Mouse (Mus musculus): ENCODE measurements around the gene Aars2.
A peak's percentile ranks its signal among the peaks of the same experiment; 100 is the strongest.

Gene Aars2

DNA sequence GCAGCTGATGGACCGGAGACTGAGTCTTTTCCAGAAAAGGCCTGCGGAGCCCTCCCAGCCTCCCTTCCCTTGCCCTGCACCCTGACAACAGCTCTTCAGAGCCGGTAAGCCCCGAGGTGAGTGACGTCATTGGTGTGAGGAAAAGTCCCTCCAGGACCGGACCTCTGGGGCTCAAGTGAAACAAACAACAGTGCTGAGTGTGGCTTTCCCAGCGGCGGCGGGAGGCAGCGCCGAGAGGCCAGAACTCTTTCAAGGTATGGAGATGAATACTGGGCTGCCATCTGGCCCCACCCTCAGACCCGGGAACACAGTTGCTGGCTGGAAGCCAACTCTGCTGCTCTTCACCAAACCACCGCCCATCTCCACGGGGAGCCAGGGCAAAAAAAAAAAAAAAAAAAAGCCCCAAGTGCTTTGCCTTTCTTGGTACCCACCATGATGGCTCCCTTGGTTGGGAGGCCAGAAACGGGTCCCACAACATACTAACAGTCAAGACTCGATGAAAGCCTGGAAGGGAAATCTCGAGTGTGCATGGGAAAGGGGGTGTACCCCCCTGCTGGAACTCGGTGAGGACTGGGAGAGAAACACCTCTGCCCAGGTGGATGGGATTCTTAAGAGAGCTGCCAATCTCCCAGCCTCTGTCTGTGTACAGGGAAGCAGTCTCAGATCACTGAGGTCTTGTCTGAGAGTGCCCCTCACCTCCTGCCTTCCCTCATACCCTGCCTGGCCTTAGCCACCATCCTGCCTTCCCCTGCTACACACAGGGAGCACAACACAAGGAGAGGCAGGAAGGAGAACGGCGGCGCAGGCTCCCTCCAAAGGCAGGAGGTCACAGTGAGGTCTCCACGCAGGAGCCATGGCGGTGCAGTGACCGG, 37.6 kb downstream of the Aars2 start:
- DNase-seq = peak; percentile 58 to 59

DNA sequence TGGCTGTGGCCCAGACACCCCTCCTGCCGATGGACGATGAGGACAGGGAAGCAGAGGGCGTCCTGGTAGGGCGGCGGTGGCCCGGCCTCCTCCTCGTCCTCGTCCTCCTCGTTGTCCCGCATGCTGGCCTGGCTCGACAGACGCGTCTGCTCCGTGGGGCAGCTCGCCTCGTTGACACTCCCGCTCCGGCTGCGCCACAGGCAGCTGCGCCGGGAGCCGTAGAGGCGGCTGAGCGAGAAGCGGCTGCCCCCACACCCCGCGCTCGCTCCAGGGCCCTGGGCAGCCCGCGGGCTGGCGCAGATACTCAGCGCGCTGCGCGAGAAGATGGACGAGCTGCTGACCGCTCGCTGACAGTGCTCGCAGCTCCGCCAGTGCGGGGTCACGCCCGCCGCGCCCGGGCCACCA, 38.2 kb downstream of the Aars2 start:
- DNase-seq = peak; percentile 60 to 62

DNA sequence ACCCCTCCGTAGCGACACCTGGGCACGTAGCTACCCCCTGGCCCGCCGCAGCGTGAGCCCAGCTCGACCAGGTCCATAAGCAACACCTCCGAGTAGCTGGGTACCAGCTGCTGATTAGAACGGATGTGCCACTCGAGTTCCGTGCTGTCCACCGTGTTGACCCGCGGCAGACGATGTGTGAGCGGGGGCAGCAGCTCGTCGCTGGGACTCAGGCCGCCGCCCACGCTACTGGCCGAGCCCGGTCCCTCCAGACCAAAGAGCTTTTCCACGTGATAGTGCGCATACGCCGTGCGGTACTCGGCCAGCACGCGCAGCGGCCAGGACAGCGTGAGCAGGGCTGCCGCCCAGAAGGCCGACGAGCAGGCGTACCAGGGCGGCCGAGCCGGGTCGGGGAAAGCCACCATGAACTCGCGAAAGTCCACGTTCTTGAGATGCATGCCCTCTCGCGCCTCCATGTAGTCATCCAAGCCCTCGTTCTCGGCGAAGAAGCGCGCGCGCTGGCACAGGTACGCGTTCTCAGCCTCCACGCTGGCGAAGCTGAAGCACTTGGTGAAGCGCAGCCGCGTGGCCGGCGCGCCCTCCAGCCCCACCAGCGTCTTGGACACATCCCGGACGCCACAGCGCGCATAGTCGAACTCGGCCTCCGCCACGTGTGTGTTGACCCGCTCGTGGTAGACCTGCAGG, 38.8 kb downstream of the Aars2 start:
- DNase-seq = peak; percentile 48 to 62

DNA sequence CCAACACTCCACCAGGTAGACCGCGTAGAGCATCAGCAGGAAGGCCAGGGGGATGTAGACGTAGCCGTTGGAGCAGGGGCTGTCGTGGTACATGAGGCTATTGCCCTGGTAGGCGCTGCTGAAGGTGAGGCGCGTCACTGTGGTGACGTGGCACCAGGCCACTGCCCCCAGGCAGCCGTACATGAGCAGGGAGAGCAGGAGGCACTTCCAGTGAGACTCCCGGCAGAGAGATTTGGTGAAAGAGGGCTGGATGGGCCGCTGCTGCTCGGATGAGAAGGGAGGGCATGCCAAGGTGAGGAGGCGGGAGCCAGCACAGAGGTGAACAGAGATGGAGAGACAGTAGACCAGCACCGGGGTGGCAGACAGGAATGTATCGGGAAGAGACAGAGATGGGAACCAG, 40.3 kb downstream of the Aars2 start:
- peak; percentile 71 to 72 for DNase-seq

DNA sequence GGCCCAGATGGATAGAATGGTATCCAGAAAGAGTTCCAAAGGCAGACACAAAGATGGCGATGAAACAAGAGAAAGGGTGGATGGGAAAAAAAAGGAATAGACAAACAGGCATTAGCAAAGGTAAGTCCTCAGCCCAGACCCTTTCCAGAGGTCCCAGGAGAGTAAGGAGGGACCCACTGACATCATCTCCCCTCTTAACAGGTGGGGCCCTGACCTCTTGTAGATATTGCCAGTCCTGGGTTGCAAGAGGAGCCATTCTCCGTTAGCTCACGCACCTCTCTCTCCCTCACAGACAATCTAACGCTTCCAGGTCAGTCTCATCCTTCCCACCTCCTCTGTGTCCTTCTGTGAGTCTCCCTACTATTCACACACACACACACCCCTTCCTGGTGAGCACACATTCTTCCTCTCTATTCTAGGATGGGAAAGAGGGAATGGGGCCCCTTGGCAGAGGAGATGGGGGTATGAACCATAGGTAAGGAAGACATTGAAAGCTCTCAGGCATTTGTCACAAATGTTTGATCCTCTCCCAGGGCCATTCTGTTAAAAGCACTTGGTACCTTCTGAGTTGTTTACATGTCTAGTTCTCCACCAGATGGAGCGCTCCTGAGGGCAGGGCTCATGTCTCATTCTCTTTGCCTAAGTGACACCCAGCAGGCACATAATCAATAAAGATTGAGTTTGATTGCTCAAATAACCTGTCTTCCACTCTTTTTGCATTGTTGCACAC, 41.0 kb downstream of the Aars2 start:
- peak; percentile 59 to 67 for DNase-seq

DNA sequence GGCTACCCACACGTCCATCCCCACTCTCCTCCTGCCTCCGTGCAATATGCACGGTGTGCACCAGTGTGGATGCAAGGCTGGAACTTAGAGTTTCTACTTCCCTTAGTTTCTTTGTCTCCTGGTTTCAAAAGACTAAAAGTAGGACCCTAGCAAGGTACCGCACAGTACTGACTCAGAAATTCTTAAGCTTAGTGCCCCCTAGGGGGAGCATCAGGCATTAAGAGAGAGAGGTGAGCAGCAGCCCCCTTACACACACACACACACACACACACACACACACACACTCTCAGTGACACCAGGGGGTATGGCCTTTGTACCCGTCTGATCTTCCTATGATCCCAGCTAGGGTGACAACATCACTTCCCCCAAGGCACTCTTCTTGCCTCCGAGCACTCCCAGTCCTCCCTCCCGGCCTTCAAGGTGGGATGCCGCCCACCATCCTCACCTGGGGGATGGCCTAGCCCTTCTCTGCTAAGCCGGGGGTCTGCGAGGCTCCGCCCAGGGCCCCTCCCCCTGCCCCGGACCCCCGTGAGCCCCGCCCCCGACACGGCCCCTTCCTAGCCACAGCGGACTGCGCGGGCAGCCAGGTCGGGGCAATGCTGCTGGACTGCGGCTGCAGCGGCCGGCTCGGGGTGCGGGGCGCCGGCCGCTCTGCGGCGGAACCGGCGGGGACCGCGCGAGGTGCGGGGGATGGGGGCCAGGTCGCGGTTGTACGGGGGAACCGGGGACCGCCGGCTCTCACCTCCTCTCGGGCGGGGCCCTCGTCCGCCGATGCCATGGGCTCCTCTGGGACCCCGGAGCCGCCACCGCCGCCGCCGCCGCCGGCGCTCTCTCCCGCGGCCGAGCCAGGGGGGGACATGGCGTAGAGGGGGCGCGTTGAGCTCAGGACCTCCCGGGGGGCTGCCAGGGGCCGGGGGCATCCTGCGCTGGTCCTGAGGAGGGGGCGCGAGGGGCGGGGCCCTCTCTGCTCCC, 42.2 kb downstream of the Aars2 start:
- DNase-seq = peak; percentile 76 to 80

DNA sequence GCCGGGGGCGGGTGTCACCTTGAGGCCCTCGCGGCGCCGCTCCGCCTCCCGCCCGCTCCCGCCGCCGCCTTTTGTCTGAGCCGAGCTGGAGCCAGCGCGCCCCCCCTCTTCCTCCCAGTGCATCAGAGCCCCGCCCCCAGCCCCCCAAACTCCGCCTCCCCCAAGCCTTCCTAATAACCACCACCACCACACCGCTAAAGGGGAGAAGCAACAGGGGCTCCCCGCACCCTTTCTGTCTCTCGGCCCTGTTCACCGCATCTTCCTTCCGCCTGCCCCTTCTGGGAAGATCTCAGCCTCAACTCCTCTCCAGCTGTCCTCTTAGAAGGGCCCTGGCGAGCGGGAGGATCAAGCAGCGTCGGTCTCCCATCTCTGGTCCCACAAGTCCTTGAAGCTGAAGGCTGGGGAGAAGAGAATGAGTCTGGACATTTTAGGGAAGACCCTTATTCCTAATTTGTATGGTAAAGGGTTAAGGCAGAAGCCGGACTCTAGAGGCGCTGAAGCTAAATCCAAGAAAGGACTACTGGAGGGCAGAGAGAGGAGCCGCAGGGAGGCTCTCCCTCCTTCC, 43.1 kb downstream of the Aars2 start, which contains the start of gene Tmem151b:
TSS of gene Tmem151b (minus strand) at position 61 of the 565 bp plus-strand sequence.
- peak; percentile 78 to 87 for DNase-seq

DNA sequence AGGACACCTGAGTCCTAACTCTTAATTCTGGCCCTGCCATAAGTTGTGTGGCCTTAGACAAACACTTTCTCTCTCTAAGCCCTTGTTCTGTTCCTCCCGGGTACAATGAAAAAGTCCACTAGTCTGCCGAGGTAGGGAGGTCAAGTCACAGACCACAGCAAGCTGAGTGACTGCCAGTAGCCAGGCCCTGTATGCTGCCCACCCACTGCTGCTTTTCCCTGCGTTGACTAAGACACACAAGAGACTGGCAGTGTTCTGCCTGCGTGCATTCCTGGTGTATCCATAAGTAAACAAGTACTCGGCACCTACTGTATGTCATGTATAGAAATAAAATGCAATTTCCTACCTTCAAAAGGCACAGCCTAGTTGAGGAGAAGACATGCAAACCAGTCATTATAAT, 43.6 kb downstream of the Aars2 start:
- peak in 1 of 2 experiments; percentile 36 for DNase-seq

DNA sequence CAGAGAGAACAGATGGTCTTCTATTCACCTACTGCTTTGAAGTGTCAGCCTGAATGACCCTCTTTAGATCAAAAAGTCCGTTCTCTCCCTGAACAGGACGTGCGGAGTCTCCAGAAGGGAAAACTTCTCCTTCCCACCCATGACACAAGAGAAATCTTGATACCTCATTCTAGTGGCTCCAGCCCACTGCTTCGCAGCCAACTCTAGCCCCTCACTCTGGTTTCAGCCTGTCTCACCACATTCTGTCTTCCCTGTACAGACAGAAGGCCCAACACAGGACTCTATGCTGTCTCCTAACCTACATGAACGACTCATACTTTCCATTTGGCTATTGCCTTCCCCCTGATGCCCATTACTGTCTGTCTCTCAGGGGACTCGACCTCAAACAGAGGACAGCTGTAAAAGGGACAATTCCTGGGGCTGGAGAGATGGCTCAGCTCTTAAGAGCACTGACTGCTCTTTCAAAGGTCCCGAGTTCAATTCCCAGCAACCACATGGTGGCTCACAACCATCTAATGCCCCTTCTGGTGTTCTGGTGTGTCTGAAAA, 44.7 kb downstream of the Aars2 start:
- no peak for DNase-seq

DNA sequence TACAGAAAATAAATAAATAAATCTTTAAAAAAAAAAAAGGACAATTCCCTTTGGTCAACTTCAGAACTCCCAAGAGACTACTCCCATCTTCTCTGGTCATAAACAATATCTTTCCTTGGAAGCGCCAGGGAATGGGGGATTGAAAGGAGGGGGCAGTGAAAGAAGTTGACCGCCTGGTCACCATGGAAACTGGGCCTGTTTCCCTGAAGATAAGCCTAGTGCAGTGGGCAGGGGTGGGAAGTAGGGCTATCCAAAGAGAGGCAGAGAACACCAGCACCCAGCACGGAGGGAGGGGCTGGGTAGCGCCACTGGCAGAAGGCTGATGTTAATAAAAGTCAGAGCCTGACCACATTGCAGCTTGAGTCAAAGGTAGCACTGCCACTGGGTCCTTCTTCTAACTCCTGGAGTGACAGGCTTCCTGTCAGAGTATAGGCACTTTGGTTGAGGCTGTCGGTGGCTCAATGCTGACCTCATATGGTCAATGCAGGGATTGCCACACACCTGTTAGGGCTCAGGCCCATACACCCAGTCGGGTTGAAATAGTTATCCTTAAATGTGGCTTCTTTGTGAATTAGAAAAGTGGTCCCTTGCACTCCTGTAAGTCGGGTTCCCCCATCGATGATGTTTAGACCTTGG, 45.3 kb downstream of the Aars2 start:
- DNase-seq = peak; percentile 90 to 96

DNA sequence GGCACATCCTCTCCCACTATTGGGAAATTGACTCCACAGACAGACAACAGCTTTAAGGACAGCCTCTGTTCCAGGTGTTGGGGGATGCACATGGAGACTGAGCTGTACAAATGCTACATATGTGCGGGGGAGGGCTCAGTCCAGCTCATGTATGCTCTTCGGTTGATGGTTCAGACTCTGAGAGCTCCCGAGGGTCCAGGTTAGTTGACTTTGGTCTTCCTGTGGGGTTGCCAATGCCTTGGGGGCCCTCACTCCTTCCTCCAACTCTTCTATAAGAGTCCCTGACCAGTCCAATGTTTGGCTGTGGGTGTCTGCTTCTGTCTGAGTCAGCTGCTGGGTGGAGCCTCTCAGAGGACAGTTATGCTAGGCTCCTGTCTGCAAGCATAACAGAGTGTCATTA, 46.4 kb downstream of the Aars2 start:
- no peak for DNase-seq

DNA sequence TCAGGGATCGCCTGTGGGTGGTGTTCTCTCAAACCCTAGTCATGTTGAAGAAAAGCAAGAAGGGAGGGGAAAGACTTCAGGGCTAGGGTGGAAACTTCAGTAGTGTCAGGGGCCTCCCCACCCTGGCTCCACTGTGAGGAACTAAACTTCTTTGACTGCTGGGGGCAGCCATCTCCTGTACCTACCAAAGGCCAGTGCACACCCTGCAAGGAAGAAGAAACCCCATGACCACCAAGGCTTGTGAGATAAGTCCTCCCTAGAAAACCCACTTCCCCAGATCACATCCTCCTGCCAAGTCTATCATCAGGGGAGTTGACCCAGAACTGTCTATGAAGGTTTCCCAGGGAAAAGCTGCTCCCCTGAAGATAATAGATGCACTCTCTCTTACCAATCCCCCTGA, 47.8 kb downstream of the Aars2 start:
- no peak for DNase-seq

DNA sequence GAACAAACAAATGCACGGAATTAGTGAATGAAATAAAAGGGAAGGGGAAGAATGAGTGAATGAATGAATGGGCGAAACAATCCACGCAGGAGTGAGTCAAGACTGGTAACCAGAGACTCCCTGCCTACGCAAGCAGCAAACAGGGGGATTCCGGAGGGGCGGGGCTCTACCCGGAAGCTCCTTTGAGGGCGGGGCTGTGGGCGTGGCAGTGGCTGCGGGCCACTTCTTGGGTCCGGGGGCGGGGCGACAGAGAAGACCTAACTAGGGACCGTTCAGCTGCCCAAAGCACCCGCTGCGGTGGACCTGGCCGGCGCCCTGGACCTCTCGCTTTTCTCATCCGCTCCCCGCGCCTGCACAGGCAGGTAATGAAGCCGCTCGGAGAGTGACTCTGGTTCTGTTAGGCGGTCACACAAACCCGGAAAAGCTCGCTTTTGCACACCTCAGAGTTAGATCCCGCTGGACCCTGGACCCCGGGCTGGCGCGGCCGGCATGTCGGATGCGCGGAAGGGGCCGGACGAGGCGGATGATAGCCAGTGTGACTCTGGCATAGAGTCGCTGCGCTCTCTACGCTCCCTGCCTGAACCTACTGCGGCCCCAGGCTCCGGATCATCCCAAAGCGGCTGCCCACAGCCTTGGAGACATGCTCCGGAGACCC, 48.9 kb downstream of the Aars2 start, which contains the start of gene Nfkbie:
TSS of gene Nfkbie (plus strand) at position 252 of the 655 bp plus-strand sequence.
- peak; percentile 93 to 94 for DNase-seq

DNA sequence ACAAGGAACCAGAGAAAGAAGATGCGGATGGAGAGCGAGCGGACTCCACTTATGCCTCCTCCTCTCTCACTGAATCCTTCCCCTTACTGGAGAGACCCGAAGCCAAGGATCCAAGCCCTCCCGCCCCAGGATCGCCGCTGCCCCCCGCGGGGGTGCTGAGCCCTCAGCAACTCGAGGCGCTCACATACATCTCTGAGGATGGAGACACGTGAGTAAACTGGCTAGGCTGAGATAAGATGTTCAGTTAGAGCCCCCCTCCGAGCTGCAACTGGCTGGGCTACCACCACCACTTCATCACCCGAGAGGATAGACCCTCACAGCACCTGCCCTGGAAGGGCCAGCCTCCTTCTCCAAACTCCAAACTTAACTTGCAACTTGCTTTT, 49.5 kb downstream of the Aars2 start:
- DNase-seq = no peak

DNA sequence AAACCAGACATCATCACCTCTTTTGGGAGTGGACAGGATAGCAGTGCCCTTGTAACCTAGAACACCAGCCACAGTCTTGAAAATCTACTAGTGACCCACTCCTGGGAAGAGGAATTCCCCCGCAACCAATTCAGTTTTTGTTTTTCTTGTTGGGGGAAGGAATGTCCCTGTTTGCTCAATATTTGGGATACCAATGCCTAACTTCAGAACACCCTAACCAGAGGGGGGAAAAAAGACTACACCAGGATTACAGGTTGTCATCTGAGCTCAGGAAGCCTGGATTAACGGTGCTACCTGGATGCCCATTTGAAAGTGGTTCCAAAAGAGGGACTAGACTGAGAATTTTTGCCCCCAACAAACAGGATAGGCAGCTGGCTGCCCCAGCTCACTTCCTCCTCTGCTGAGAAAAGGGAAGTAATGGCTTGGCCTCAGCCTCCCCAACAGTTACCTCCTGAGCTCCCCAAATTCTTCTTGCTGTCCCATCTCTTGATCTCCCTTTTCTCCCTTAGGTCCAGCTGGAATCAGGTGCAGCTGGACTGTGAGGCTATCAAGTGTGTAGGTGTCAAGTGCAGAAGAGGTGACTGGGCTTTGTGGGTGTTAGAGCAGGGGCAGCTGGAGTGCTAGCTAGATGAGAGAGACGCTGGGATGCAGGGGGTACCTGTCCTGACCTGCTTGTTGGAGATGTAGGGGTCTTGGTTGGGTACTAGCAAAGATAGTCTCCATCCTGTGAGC, 50.0 kb downstream of the Aars2 start:
- no peak for DNase-seq

DNA sequence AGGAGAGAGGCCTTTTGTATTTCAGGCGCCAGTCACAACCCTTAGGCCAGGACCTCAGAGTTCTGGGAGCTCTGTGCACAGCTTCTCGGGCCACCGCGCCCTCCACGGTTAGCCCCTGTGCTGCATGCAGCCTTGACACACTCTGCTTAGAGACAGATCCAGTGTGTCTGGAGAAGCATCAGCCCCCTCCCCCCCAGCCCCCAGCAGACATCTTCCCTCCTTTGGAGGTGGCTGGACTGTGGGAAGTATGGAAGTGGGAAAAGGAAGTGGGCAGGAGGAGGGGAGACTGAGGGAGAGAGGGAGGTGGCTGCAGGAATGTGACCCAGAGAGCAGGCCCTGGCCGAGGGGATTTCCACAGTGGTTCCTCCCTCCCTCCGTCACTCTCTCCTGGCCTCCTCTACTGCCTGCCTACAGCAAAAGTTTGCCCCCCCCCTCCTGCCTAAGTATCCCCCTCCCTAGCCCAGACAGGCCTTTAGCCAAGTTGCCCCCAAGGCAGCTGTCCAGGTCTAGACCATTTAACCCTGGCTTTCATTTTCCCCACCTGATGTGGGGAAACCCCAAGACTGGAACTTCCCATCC, 50.7 kb downstream of the Aars2 start:
- no peak for DNase-seq

DNA sequence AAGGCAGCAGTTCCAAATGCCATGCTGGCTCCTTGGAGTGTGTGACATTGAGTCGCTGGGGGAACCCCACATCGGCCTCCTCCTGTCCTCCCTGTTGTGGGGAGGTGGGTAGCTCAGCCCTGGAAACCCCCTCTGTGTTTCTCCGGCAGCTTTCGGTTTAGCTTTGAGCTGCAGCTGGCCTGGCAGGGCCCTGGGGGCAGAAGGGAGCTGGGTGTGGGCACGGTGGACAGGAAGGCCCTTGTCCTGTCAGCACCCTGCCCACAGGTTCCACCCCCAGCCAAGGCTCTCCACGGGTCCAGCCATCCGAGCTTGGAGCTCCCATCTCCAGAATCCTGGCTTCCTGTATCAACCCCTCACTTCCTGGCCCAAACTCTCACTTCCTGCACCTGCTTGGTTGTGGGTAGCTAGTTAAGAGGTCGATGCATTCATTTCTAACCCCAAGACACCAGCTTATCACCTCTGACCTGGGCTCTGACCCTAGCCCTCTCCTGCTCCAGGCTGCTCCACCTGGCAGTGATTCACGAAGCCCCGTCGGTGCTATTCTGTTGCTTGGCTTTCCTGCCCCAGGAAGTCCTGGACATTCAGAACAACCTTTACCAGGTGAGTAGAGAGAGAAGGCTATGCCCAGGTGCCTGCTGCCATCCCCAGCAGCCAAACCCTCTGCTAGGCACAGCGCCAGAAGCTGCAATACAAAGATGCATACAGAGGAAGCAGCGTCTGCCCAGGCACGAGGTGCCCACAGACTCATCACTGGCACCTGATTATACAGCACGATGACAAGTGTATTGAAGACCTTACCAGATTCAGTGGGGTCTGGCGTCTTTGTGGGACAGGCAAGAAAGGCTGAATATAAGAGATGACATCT, 51.6 kb downstream of the Aars2 start:
- DNase-seq = peak in 1 of 2 experiments; percentile 38
